Mouse (Mus musculus) G1E-ER4 (cell line): ENCODE results near the gene Ftl1. TPM values are rescaled to one million over a fixed set of nuclear protein-coding genes. Genes with fewer than 3 reads are reported as not detected.

ENCODE experiments used
- GATA1 ChIP-seq: IDR thresholded peaks from one replicate; pipeline ENCODE4 v1.8.0; 2012; ENCODE audit warnings: low read length, inconsistent platforms
- polyA plus RNA-seq: library from polyadenylated mRNA; stranded (reverse); fragments of >175 nt; gene quantifications from 2 replicates; pipeline ENCODE4 v1.2.3, GENCODE M21; 2012

Gene Ftl1
- polyA plus RNA-seq, 1 experiment: 12,759 TPM

DNA sequence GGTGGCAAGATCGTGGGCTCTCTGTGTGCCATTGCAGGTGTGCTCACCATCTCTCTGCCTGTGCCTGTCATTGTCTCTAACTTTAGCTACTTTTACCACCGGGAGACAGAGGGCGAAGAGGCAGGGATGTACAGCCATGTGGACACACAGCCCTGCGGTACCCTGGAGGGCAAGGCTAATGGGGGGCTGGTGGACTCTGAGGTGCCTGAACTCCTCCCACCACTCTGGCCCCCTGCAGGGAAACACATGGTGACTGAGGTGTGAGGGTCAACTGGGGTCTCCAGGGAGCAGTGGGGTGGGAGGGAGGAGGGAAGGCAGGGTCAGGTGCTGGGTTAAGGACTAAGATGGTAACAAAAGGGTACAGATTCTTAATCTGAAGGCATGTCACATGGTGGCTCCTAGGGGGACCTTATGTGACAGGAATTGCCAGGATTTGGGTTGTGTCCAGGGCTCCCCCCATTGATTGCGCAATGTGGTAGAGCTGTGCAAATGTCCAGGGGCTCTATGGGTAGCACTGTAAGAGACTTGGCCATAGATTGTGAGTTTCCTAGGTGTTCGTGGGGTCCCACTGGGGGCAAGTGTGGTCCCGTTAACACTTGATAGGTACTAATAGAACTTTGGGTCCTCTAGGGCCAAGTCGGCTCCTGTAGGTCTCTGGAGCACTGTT, 50.1 kb downstream of the Ftl1 start:
- no peak for TF ChIP-seq GATA1

DNA sequence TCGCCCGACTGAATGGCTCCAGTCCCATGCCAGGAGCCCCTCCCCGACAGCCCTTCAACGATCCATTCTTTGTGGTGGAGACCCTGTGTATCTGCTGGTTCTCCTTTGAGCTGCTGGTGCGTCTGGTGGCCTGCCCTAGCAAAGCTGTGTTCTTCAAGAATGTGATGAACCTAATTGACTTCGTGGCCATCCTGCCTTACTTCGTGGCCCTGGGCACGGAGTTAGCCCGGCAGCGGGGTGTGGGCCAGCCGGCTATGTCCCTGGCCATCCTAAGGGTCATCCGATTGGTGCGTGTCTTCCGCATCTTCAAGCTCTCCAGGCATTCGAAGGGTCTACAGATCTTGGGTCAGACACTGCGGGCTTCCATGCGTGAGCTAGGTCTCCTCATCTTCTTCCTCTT, 50.7 kb downstream of the Ftl1 start:
- no peak for TF ChIP-seq GATA1

DNA sequence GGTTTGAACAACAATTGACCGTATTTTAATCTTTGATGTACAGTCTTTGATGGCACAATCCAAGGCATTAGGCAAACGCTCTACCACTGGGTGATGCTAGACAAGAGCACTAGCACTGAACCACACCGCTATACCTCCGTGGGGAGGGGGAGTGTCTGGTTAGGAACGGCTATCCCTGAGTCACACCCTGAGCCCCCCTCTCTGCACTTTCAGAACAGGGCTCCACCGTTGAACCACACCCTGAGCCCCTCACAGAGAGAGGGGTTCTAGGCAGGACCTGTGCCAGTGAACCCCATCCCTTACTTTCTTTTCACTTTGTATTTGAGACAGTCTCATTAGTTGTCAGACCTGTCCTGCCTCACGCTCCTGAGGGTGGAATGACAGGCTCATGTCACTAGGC, 51.3 kb downstream of the Ftl1 start:
- TF ChIP-seq GATA1: no peak

Other genes starting within 250 kb of the Ftl1 start
- 0.13 TPM in 1 of 2 replicates, not detected in the other for gene Dkkl1, start 247.7 kb downstream of the Ftl1 start, polyA plus RNA-seq
- gene Tead2, start 244.1 kb downstream of the Ftl1 start, polyA plus RNA-seq: not detected in 2 replicates
- gene Cd37, start 220.8 kb downstream of the Ftl1 start, polyA plus RNA-seq: 96.2 and 133 TPM in 2 replicates
- not detected in 2 replicates for gene Slc6a16, start 218.8 kb downstream of the Ftl1 start, polyA plus RNA-seq
- gene Slc6a21, start 182.4 kb downstream of the Ftl1 start, polyA plus RNA-seq: not detected in 2 replicates
- 0.13 and 0.19 TPM in 2 replicates for gene Trpm4, start 126.1 kb downstream of the Ftl1 start, polyA plus RNA-seq
- not detected in 2 replicates for gene Hrc, start 124.6 kb downstream of the Ftl1 start, polyA plus RNA-seq
- 5.9 and 6.4 TPM in 2 replicates for gene Ppfia3, start 92.9 kb downstream of the Ftl1 start, polyA plus RNA-seq
- gene Lin7b, start 89.3 kb downstream of the Ftl1 start, polyA plus RNA-seq: 3.0 and 3.6 TPM in 2 replicates
- gene Snrnp70, start 64.1 kb downstream of the Ftl1 start, polyA plus RNA-seq: 1,207 and 1,386 TPM in 2 replicates
- gene Kcna7, start 54.2 kb downstream of the Ftl1 start, polyA plus RNA-seq: not detected in 2 replicates
- gene Ntf5, start 46.2 kb downstream of the Ftl1 start, polyA plus RNA-seq: 0.03 and 0.04 TPM in 2 replicates
- gene Lhb, start 39.1 kb downstream of the Ftl1 start, polyA plus RNA-seq: not detected in 2 replicates
- 28.8 TPM in 2 replicates for gene Gys1, start 25.0 kb downstream of the Ftl1 start, polyA plus RNA-seq
- 887 and 1,231 TPM in 2 replicates for gene Ruvbl2, start 21.8 kb downstream of the Ftl1 start, polyA plus RNA-seq
- 407 and 498 TPM in 2 replicates for gene Bax, start 7.0 kb upstream of the Ftl1 start, polyA plus RNA-seq
- 1.7 and 2.0 TPM in 2 replicates for gene Tulp2, start 22.0 kb upstream of the Ftl1 start, polyA plus RNA-seq
- not detected in 2 replicates for gene Gm45808, start 26.9 kb upstream of the Ftl1 start, polyA plus RNA-seq
- gene Dhdh, start 28.9 kb upstream of the Ftl1 start, polyA plus RNA-seq: 0.29 and 0.49 TPM in 2 replicates
- gene Nucb1, start 50.5 kb upstream of the Ftl1 start, polyA plus RNA-seq: 1,038 and 1,233 TPM in 2 replicates
- 87.1 and 135 TPM in 2 replicates for gene Ppp1r15a, start 66.4 kb upstream of the Ftl1 start, polyA plus RNA-seq
- gene Plekha4, start 66.4 kb upstream of the Ftl1 start, polyA plus RNA-seq: 1.2 and 1.8 TPM in 2 replicates
- 10.6 and 11.5 TPM in 2 replicates for gene Hsd17b14, start 95.0 kb upstream of the Ftl1 start, polyA plus RNA-seq
- 83.5 and 192 TPM in 2 replicates for gene Bcat2, start 110.3 kb upstream of the Ftl1 start, polyA plus RNA-seq
- gene Fgf21, start 155.6 kb upstream of the Ftl1 start, polyA plus RNA-seq: not detected in 2 replicates
- gene Fut1, start 157.4 kb upstream of the Ftl1 start, polyA plus RNA-seq: not detected in 2 replicates
- gene Izumo1, start 161.9 kb upstream of the Ftl1 start, polyA plus RNA-seq: 0.11 and 0.14 TPM in 2 replicates
- 1.2 and 1.6 TPM in 2 replicates for gene Rasip1, start 167.6 kb upstream of the Ftl1 start, polyA plus RNA-seq
- not detected in 2 replicates for gene Mamstr, start 180.1 kb upstream of the Ftl1 start, polyA plus RNA-seq
- gene Fut2, start 206.5 kb upstream of the Ftl1 start, polyA plus RNA-seq: not detected in 2 replicates
- 0.11 TPM in 1 of 2 replicates, not detected in the other for gene Ntn5, start 224.1 kb upstream of the Ftl1 start, polyA plus RNA-seq
- gene Sec1, start 234.5 kb upstream of the Ftl1 start, polyA plus RNA-seq: not detected in 2 replicates
- gene Car11, start 240.0 kb upstream of the Ftl1 start, polyA plus RNA-seq: 0.37 and 0.79 TPM in 2 replicates
- 22.4 and 28.4 TPM in 2 replicates for gene Dbp, start 245.2 kb upstream of the Ftl1 start, polyA plus RNA-seq